Comparison of ENCODE assay signal across 35 mouse cellular contexts in genomic region chr12:85124751-85125150, GRCm38 (mm10). TPM values are rescaled to one million over a fixed set of nuclear protein-coding genes. Genes with fewer than 3 reads are reported as not detected.
"Had no signal": no experiment of that assay in that cellular context is flagged by ENCODE, and none has a peak within 500 bp of the region (broad histone marks: within the 10 kb centered on the region; RNA-seq: fewer than 3 reads in every experiment).

No protein-coding gene starts in this region.

- H3K27ac ChIP-seq: limb, embryonic 10.5 days; limb, embryonic 12.5 days; limb, embryonic 13.5 days; limb, embryonic 15.5 days; liver, embryonic 12.5 days; liver, embryonic 13.5 days; liver, embryonic 14.5 days; liver, embryonic 15.5 days; lung, embryonic 15.5 days; macrophage; midbrain, embryonic 10.5 days; midbrain, embryonic 12.5 days; midbrain, embryonic 13.5 days; midbrain, embryonic 15.5 days; neural tube, embryonic 12.5 days had no signal

- DNase-seq: left cerebral cortex, postnatal 4 days; liver; liver, embryonic 13.5 days; liver, postnatal 0 days; lung, adult 18-20 months; lung, adult 2 months; lung, embryonic 14.5 days; lung, postnatal 10 days; lung, postnatal 14 days; lung, postnatal 36 days; lung, postnatal 4 days; midbrain, embryonic 14.5 days had no signal

- H3K4me3 ChIP-seq: limb, embryonic 10.5 days; limb, embryonic 12.5 days; limb, embryonic 13.5 days; limb, embryonic 15.5 days; liver, embryonic 12.5 days; liver, embryonic 13.5 days; liver, embryonic 15.5 days; lung, embryonic 15.5 days; megakaryocyte, embryonic 14.5 days; midbrain, embryonic 10.5 days; midbrain, embryonic 12.5 days; midbrain, embryonic 13.5 days; midbrain, embryonic 15.5 days; myocyte; neural tube, embryonic 12.5 days had no signal

- ATAC-seq: liver, embryonic 12.5 days; liver, postnatal 0 days; lung, postnatal 0 days; midbrain, embryonic 13.5 days; midbrain, embryonic 15.5 days; midbrain, embryonic 16.5 days had no signal

- H3K4me2 ChIP-seq: limb, embryonic 12.5 days; limb, embryonic 13.5 days; limb, embryonic 15.5 days; liver, embryonic 12.5 days; liver, embryonic 13.5 days; liver, embryonic 15.5 days; lung, embryonic 14.5 days; lung, embryonic 15.5 days; midbrain, embryonic 11.5 days; midbrain, embryonic 12.5 days; midbrain, embryonic 13.5 days; midbrain, embryonic 15.5 days; neural tube, embryonic 12.5 days had no signal

- H3K9me3 ChIP-seq: limb, embryonic 10.5 days; limb, embryonic 12.5 days; limb, embryonic 13.5 days; limb, embryonic 15.5 days; liver, embryonic 12.5 days; liver, embryonic 13.5 days; liver, embryonic 15.5 days; lung, embryonic 15.5 days; megakaryocyte, embryonic 14.5 days; midbrain, embryonic 10.5 days; midbrain, embryonic 12.5 days; midbrain, embryonic 13.5 days; midbrain, embryonic 15.5 days; neural tube, embryonic 12.5 days had no signal

- H3K4me1 ChIP-seq: limb, embryonic 10.5 days; limb, embryonic 12.5 days; limb, embryonic 13.5 days; limb, embryonic 15.5 days; liver, embryonic 12.5 days; liver, embryonic 13.5 days; lung, embryonic 15.5 days; midbrain, embryonic 10.5 days; midbrain, embryonic 12.5 days; midbrain, embryonic 13.5 days; midbrain, embryonic 15.5 days; neural tube, embryonic 12.5 days had no signal

- H3K9ac ChIP-seq: limb, embryonic 12.5 days; limb, embryonic 13.5 days; limb, embryonic 15.5 days; liver, embryonic 12.5 days; liver, embryonic 13.5 days; liver, embryonic 14.5 days; liver, embryonic 15.5 days; liver, postnatal 0 days; lung, embryonic 14.5 days; lung, embryonic 15.5 days; midbrain, embryonic 12.5 days; midbrain, embryonic 13.5 days; midbrain, embryonic 15.5 days; neural tube, embryonic 12.5 days had no signal

- H3K27me3 ChIP-seq: limb, embryonic 12.5 days; limb, embryonic 13.5 days; limb, embryonic 15.5 days; liver, embryonic 12.5 days; liver, embryonic 13.5 days; liver, embryonic 15.5 days; lung, embryonic 15.5 days; megakaryocyte, embryonic 14.5 days; midbrain, embryonic 12.5 days; midbrain, embryonic 13.5 days; midbrain, embryonic 15.5 days; neural tube, embryonic 12.5 days had no signal

RNA-seq across cellular contexts. Expression of gene Prox2, which starts 14.2 kb away (rescaled TPM):
- total RNA-seq: monocyte, adult 5-6 weeks had no signal

RNA-seq across cellular contexts. Expression of gene Rps6kl1, which starts 26.3 kb away (rescaled TPM):
- total RNA-seq: megakaryocyte progenitor cell, adult 5-6 weeks; megakaryocyte-erythroid progenitor cell, adult 5-6 weeks had no signal
- polyA plus RNA-seq: macrophage had no signal

RNA-seq across cellular contexts. Expression of gene Pgf, which starts 52.8 kb away (rescaled TPM):
- total RNA-seq: liver, adult 2 months; megakaryocyte progenitor cell, adult 5-6 weeks; megakaryocyte-erythroid progenitor cell, adult 5-6 weeks; monocyte, adult 5-6 weeks had no signal
- polyA plus RNA-seq: liver, adult 2 months had no signal
